Mouse (Mus musculus): ENCODE measurements around the gene Klk11. TPM values are rescaled to one million over a fixed set of nuclear protein-coding genes. Genes with fewer than 3 reads are reported as not detected.

Gene Klk11
- total and polyA plus RNA-seq, 3 experiments = not detected

GRCm38 (mm10) chr7:43810994-43811393 is 36.6 kb downstream of the Klk11 start, which contains the start of gene Klk7:
Gene Klk7 (plus strand): TSS chr7:43811294.
- Histone ChIP-seq H3K79me2 (ENCODE audit: control insufficient read depth, insufficient read depth, low read length, poor library complexity) (no peaks in the 10 kb centered on the region), H3K9me3 (replicated peaks; ENCODE audit: insufficient read depth, low read length) (no peaks in the 10 kb centered on the region), H3K36me3 (ENCODE audit: control insufficient read depth in 1 of 2, insufficient read depth in 2 of 2, low read length in 2 of 2) (no peaks in the 10 kb centered on the region), H3K27ac (ENCODE audit: control insufficient read depth, low read depth, low read length) (no peak within 1 kb of the TSS), H3K9ac (ENCODE audit: control insufficient read depth, low read depth, low read length, poor library complexity, severe bottlenecking) (no peak within 1 kb of the TSS), H3K4me3 (ENCODE audit: control insufficient read depth in 1 of 2, insufficient read depth in 1 of 2, low read depth in 2 of 2, low read length in 2 of 2) (no peak within 1 kb of the TSS), H3K4me1 (ENCODE audit: control insufficient read depth in 1 of 2, insufficient read depth in 2 of 2, low read length in 2 of 2) (no peaks in the 10 kb centered on the region), H3K27me3 (ENCODE audit: control insufficient read depth in 1 of 2, insufficient read depth in 2 of 2, low read length in 2 of 2) (no peaks in the 10 kb centered on the region)
- DNase-seq (ENCODE audit: low read depth, low spot score) = no peak
- no peak for TF ChIP-seq MAZ (IDR thresholded peaks at IDR 0.05; ENCODE audit: low read depth, low read length)
- TF ChIP-seq CHD1 (IDR thresholded peaks at IDR 0.05; ENCODE audit: low read depth, low read length) = no peak
- TF ChIP-seq MYC (IDR thresholded peaks at IDR 0.05; ENCODE audit: low read depth, low read length) = no peak
- no peak for TF ChIP-seq KAT2A (conservative IDR thresholded peaks at IDR 0.05; ENCODE audit: low read depth, low read length)
- no peak for TF ChIP-seq MAX (IDR thresholded peaks at IDR 0.05; ENCODE audit: low read length)
- no peak for TF ChIP-seq TAL1 (IDR thresholded peaks at IDR 0.05; ENCODE audit: low read length)

- no peak for DNase-seq (ENCODE audit: low read depth, low spot score)
- no peak overlapping the region for H3K4me3 ChIP-seq (ENCODE audit: control insufficient read depth in 1 of 2, insufficient read depth in 1 of 2, low read depth in 2 of 2, low read length in 2 of 2)
- H3K9me3 ChIP-seq (replicated peaks; ENCODE audit: insufficient read depth, low read length) = no peaks in the 10 kb centered on the region
- no peaks in the 10 kb centered on the region for H3K79me2 ChIP-seq (ENCODE audit: control insufficient read depth, insufficient read depth, low read length, poor library complexity)
- H3K4me1 ChIP-seq (ENCODE audit: control insufficient read depth in 1 of 2, insufficient read depth in 2 of 2, low read length in 2 of 2) = no peaks in the 10 kb centered on the region
- no peak overlapping the region for H3K27ac ChIP-seq (ENCODE audit: control insufficient read depth, low read depth, low read length)
- no peak for TF ChIP-seq ZC3H11A (IDR thresholded peaks at IDR 0.05; ENCODE audit: low read depth, low read length)
- TF ChIP-seq MYC (IDR thresholded peaks at IDR 0.05; ENCODE audit: low read depth, low read length) = no peak
- no peak for TF ChIP-seq ELF1 (IDR thresholded peaks at IDR 0.05; ENCODE audit: low read depth, low read length)
- no peak for TF ChIP-seq POLR2A (IDR thresholded peaks at IDR 0.05; ENCODE audit: control insufficient read depth in 1 of 2, insufficient read depth in 1 of 2, low read depth in 1 of 2, low read length in 2 of 2, poor library complexity in 1 of 2)
- TF ChIP-seq SIN3A (IDR thresholded peaks at IDR 0.05; ENCODE audit: low read length) = no peak
- TF ChIP-seq ZMIZ1 (IDR thresholded peaks at IDR 0.05; ENCODE audit: low read depth, low read length) = no peak
- no peak for TF ChIP-seq NRF1 (IDR thresholded peaks at IDR 0.05; ENCODE audit: insufficient read depth, low read depth, low read length, poor library complexity, severe bottlenecking)
- TF ChIP-seq EP300 (IDR thresholded peaks at IDR 0.05; ENCODE audit: low read depth in 1 of 2, low read length in 2 of 2) = no peak
- no peak for TF ChIP-seq KAT2A (conservative IDR thresholded peaks at IDR 0.05; ENCODE audit: low read depth, low read length)
- TF ChIP-seq ZKSCAN1 (IDR thresholded peaks at IDR 0.05; ENCODE audit: low read depth, low read length) = no peak
- no peak for TF ChIP-seq POLR2AphosphoS2 (IDR thresholded peaks at IDR 0.05; ENCODE audit: low read length)
- no peak for TF ChIP-seq MAX (IDR thresholded peaks at IDR 0.05; ENCODE audit: low read length)
- TF ChIP-seq TCF12 (IDR thresholded peaks at IDR 0.05; ENCODE audit: low read depth, low read length) = no peak
- H3K9ac ChIP-seq (ENCODE audit: control insufficient read depth, low read depth, low read length, poor library complexity, severe bottlenecking) = no peak overlapping the region
- no peaks in the 10 kb centered on the region for H3K27me3 ChIP-seq (ENCODE audit: control insufficient read depth in 1 of 2, insufficient read depth in 2 of 2, low read length in 2 of 2)
- no peaks in the 10 kb centered on the region for H3K36me3 ChIP-seq (ENCODE audit: control insufficient read depth in 1 of 2, insufficient read depth in 2 of 2, low read length in 2 of 2)
Measured at GRCm38 (mm10) chr7:43815211-43815610, 40.8 kb downstream of the Klk11 start.
